Mouse (Mus musculus) cerebellum, adult 2 months (tissue): ENCODE results near the gene Hectd1.

ENCODE experiments used
- CTCF ChIP-seq: fragments of 200-500 bp; IDR thresholded peaks from 2 replicates; pipeline ENCODE4 v1.5.1; 2011; ENCODE audit warnings: low read depth, mild to moderate bottlenecking, control low read depth, low read length, moderate library complexity, borderline replicate concordance; ENCODE audit not compliant: insufficient read depth
- POLR2A ChIP-seq: fragments of 200-500 bp; IDR thresholded peaks from 2 replicates; pipeline ENCODE4 v1.6.1; 2011; ENCODE audit warnings: low read length, control low read depth, borderline replicate concordance; ENCODE audit not compliant: insufficient read depth

GRCm38 (mm10) chr12:51863116-51864002 is 34.0 kb upstream of the Hectd1 start:
- TF ChIP-seq POLR2A (no peak), CTCF (no peak)
